Comparison of ENCODE assay signal across 10 mouse cellular contexts in the genomic region with DNA sequence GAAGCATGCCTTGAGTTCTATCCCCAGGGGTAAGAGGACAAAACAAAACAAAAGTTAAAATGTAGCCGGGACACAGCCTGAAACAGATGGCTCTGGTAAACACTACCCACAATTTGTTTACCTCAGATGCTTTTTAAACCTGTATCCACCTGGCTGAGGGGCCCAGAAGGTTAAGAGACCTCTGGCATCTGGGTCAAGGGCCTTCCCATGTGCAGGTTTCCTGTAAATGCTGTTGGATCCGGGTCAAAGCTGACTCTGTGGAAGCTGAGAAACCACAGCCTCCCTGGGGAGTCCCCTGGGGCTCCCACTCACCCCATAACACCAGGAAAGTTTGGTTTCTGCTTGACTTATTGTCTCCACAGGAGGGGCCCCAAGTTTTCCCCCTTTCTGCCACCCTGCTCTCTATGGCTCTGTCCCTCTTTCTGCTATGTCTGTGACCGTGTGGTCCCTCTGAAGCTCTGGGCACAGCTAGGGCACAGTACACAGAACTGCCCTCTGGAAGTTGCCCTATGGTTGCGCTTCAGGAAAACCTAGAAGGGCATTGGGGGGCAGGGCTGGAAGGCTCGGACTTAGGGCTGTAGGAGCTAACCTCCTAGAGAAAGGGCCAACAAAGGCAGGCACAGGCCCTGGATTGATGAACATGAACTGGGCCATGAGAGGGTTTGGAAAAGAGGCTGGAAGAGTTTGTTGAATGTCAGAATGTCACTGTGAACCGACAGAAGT. TPM values are rescaled to one million over a fixed set of nuclear protein-coding genes. Genes with fewer than 3 reads are reported as not detected.
DNase-seq lines count a peak whose midpoint lies in the region; ATAC-seq and TF ChIP-seq lines count a peak whose summit lies in the region.
"Had no signal": no experiment of that assay in that cellular context is flagged by ENCODE, and none has a peak within 500 bp of the region (broad histone marks: within the 10 kb centered on the region; RNA-seq: fewer than 3 reads in every experiment).

No protein-coding gene starts in this region.

- H3K4me3 ChIP-seq in cerebellum, adult 2 months (replicated peaks; ENCODE audit: insufficient read depth, low read depth, low read length), result no peak overlapping the region
- H3K4me3 ChIP-seq in intestine, embryonic 16.5 days (ENCODE audit: low read length), result no peak overlapping the region
- H3K4me3 ChIP-seq in intestine, embryonic 15.5 days (replicated peaks), result no peak overlapping the region
- no peak overlapping the region for H3K4me3 ChIP-seq in kidney, embryonic 16.5 days (ENCODE audit: low read length)
- H3K4me3 ChIP-seq: erythroblast, embryonic 14.5 days had no signal

- no peak for DNase-seq in cerebellum, adult 2 months
- DNase-seq in cerebellum, postnatal 4 days (ENCODE audit: low spot score in 2 of 2), result no peak
- peak; percentile 22 for DNase-seq in CD4-positive helper T cell, adult 2 months (ENCODE audit: low read depth, low spot score)
- DNase-seq in embryo, embryonic 9.5 days (ENCODE audit: extremely low spot score), result no peak
- DNase-seq in retina, embryonic 14.5 days (ENCODE audit: low spot score), result no peak
- DNase-seq: adrenal gland, postnatal 10 days had no signal

- H3K9ac ChIP-seq in intestine, embryonic 16.5 days (ENCODE audit: low read depth, low read length), result peak overlapping the region; percentile 6; the same call in 1 of the 2 replicates
- no peak overlapping the region for H3K9ac ChIP-seq in intestine, embryonic 15.5 days
- peak overlapping the region; percentile 5 for H3K9ac ChIP-seq in kidney, embryonic 16.5 days (replicated peaks; ENCODE audit: low read length)

- TF ChIP-seq POLR2A in cerebellum, adult 2 months (IDR thresholded peaks at IDR 0.05; ENCODE audit: borderline replicate concordance, insufficient read depth, low read length), result no peak

- peak overlapping the region; percentile 57 for H3K27ac ChIP-seq in cerebellum, adult 2 months (ENCODE audit: insufficient read depth, low read length)
- no peak overlapping the region for H3K27ac ChIP-seq in intestine, embryonic 16.5 days (ENCODE audit: low read length)
- H3K27ac ChIP-seq in intestine, embryonic 15.5 days, result no peak overlapping the region
- H3K27ac ChIP-seq in kidney, embryonic 16.5 days (ENCODE audit: low read length), result peak overlapping the region; percentile 40

- WGBS in cerebellum, adult 2 months, result 52% methylated on average over 6 of the region's 6 CpGs
- 51% methylated on average over 6 of the region's 6 CpGs for WGBS in intestine, embryonic 16.5 days
- WGBS in intestine, embryonic 15.5 days, result 51% methylated on average over 6 of the region's 6 CpGs
- WGBS in kidney, embryonic 16.5 days, result 53% methylated on average over 6 of the region's 6 CpGs

- ATAC-seq in intestine, embryonic 16.5 days, result no peak
- no peak for ATAC-seq in intestine, embryonic 15.5 days
- ATAC-seq in kidney, embryonic 16.5 days (ENCODE audit: low FRiP score, low TSS enrichment), result no peak

- no peak overlapping the region for H3K4me2 ChIP-seq in intestine, embryonic 16.5 days (ENCODE audit: low read depth, low read length)
- no peak overlapping the region for H3K4me2 ChIP-seq in intestine, embryonic 15.5 days (replicated peaks)
- H3K4me2 ChIP-seq in kidney, embryonic 16.5 days (replicated peaks; ENCODE audit: low read depth, low read length), result no peak overlapping the region

- H3K36me3 ChIP-seq in intestine, embryonic 16.5 days (ENCODE audit: control insufficient read depth, insufficient read depth, low read length), result no peaks in the 10 kb centered on the region
- H3K36me3 ChIP-seq in intestine, embryonic 15.5 days, result no peaks in the 10 kb centered on the region
- H3K36me3 ChIP-seq in kidney, embryonic 16.5 days (ENCODE audit: insufficient read depth, low read length), result no peaks in the 10 kb centered on the region

- TF ChIP-seq CTCF in cerebellum, adult 2 months (IDR thresholded peaks at IDR 0.05; ENCODE audit: borderline replicate concordance, insufficient read depth, low read depth, low read length), result no peak

- H3K4me1 ChIP-seq in cerebellum, adult 2 months (ENCODE audit: control insufficient read depth, insufficient read depth, low read length), result peaks cover 50% of the 10 kb centered on the region
- H3K4me1 ChIP-seq in intestine, embryonic 16.5 days (ENCODE audit: control insufficient read depth, insufficient read depth, low read length), result peaks cover 14% of the 10 kb centered on the region; the same call in 1 of the 2 replicates
- peaks cover 4% of the 10 kb centered on the region for H3K4me1 ChIP-seq in intestine, embryonic 15.5 days (replicated peaks)
- peaks cover 24% of the 10 kb centered on the region for H3K4me1 ChIP-seq in kidney, embryonic 16.5 days (ENCODE audit: insufficient read depth, low read length)

- H3K9me3 ChIP-seq in intestine, embryonic 16.5 days (ENCODE audit: control insufficient read depth, low read length), result no peaks in the 10 kb centered on the region
- H3K9me3 ChIP-seq in intestine, embryonic 15.5 days, result no peaks in the 10 kb centered on the region
- peaks cover 3% of the 10 kb centered on the region; the same call in 1 of the 2 replicates for H3K9me3 ChIP-seq in kidney, embryonic 16.5 days (ENCODE audit: low read length)

- no peaks in the 10 kb centered on the region for H3K27me3 ChIP-seq in cerebellum, adult 2 months (ENCODE audit: control insufficient read depth, insufficient read depth, low read length)
- no peaks in the 10 kb centered on the region for H3K27me3 ChIP-seq in intestine, embryonic 16.5 days (replicated peaks; ENCODE audit: control insufficient read depth, insufficient read depth, low read length)
- no peaks in the 10 kb centered on the region for H3K27me3 ChIP-seq in intestine, embryonic 15.5 days (replicated peaks)
- no peaks in the 10 kb centered on the region for H3K27me3 ChIP-seq in kidney, embryonic 16.5 days (ENCODE audit: insufficient read depth, low read length)

RNA-seq across cellular contexts. Expression of a gene that starts 3.7 kb away (rescaled TPM):
- 94.5 and 109 TPM in 2 replicates for polyA plus RNA-seq in cerebellum, adult 2 months (2012; rRNA removed)
- 60.3 and 70.4 TPM in 2 replicates for polyA plus RNA-seq in intestine, embryonic 16.5 days (2015; fragmentation: Nextera tagmentation; extraction: Ambion mirVana)
- 64.1 and 74.9 TPM in 2 replicates for polyA plus RNA-seq in intestine, embryonic 15.5 days (2015; fragmentation: Nextera tagmentation; extraction: Ambion mirVana)
- 77.4 and 77.8 TPM in 2 replicates for polyA plus RNA-seq in kidney, embryonic 16.5 days (2015; fragmentation: Nextera tagmentation; extraction: Ambion mirVana)

RNA-seq across cellular contexts. Expression of a gene that starts 23.5 kb away (rescaled TPM):
- polyA plus RNA-seq in cerebellum, adult 2 months (2012; rRNA removed), result 87.2 and 106 TPM in 2 replicates
- polyA plus RNA-seq in intestine, embryonic 16.5 days (2015; fragmentation: Nextera tagmentation; extraction: Ambion mirVana), result 11.4 and 11.7 TPM in 2 replicates
- 13.3 and 13.8 TPM in 2 replicates for polyA plus RNA-seq in intestine, embryonic 15.5 days (2015; fragmentation: Nextera tagmentation; extraction: Ambion mirVana)
- 14.5 and 15.9 TPM in 2 replicates for polyA plus RNA-seq in kidney, embryonic 16.5 days (2015; fragmentation: Nextera tagmentation; extraction: Ambion mirVana)

Comparison
In these comparisons a context has a peak if more than half of its experiments do, and no peak if none do; other contexts are left out.
1. H3K27ac ChIP-seq: peak in cerebellum, adult 2 months (single experiment) and kidney, embryonic 16.5 days (single experiment); none in intestine, embryonic 16.5 days (single experiment) and intestine, embryonic 15.5 days (single experiment).